Mouse (Mus musculus): ENCODE data around the gene Cyld. TPM values are rescaled to one million over a fixed set of nuclear protein-coding genes. Genes with fewer than 3 reads are reported as not detected.

The Cyld gene
- polyA plus RNA-seq, 1 experiment from 2014 or later: 18.1 TPM

Other genes with a start within 250 kb of the Cyld start
- 31.2 and 33.7 TPM in 2 replicates for gene Nkd1, start 175.7 kb upstream of the Cyld start, polyA plus RNA-seq (2014; fragmentation: Nextera tagmentation; extraction: Ambion mirVana)
- gene Snx20, start 60.9 kb upstream of the Cyld start, polyA plus RNA-seq (2014; fragmentation: Nextera tagmentation; extraction: Ambion mirVana): 1.2 and 2.4 TPM in 2 replicates
- 0.13 and 0.25 TPM in 2 replicates for gene Nod2, start 49.7 kb upstream of the Cyld start, polyA plus RNA-seq (2014; fragmentation: Nextera tagmentation; extraction: Ambion mirVana)